Mouse (Mus musculus) embryonic facial prominence, embryonic 14.5 days (tissue): ENCODE measurements around the gene Ppp1r2. TPM values are rescaled to one million over a fixed set of nuclear protein-coding genes. Genes with fewer than 3 reads are reported as not detected.
A peak's percentile ranks its signal among the peaks of the same experiment; 100 is the strongest.

Experiments
- ATAC-seq: fragments of 200-750 bp; cut with Nextera tagmentation; 2 replicates; pipeline ENCODE4 v1.8.0; 2017; ENCODE audit warnings: low read depth, moderate number of reproducible peaks, moderate TSS enrichment
- DNase-seq: peaks from one replicate; pipeline ENCODE4 v3.0.0-alpha.2; 2015; ENCODE audit warnings: low spot score
- H3K27ac ChIP-seq: fragments of 300-500 bp; sonication (generic); replicated peaks from 2 replicates; pipeline ENCODE4 v1.5.1; 2014; ENCODE audit warnings: low read depth, mild to moderate bottlenecking, low read length, moderate library complexity
- H3K27me3 ChIP-seq: fragments of 300-500 bp; sonication (generic); replicated peaks from 2 replicates; pipeline ENCODE4 v1.6.1; 2014; ENCODE audit warnings: low read length; ENCODE audit not compliant: control insufficient read depth, insufficient read depth
- H3K36me3 ChIP-seq: fragments of 300-500 bp; sonication (generic); 2 replicates; pipeline ENCODE4 v1.6.1; 2014; ENCODE audit warnings: low read length, mixed read lengths; ENCODE audit not compliant: control insufficient read depth, insufficient read depth
- H3K4me1 ChIP-seq: fragments of 300-500 bp; sonication (generic); 2 replicates; pipeline ENCODE4 v1.6.1; 2014; ENCODE audit warnings: antibody characterized with exemption, low read length; ENCODE audit not compliant: control insufficient read depth, insufficient read depth
- H3K4me2 ChIP-seq: fragments of 300-500 bp; sonication (generic); 2 replicates; pipeline ENCODE4 v1.6.1; 2014; ENCODE audit warnings: low read depth, mild to moderate bottlenecking, low read length, moderate library complexity, mixed read lengths
- H3K4me3 ChIP-seq: fragments of 300-500 bp; sonication (generic); 2 replicates; pipeline ENCODE4 v1.5.1; 2014; ENCODE audit warnings: low read depth, mild to moderate bottlenecking, low read length
- H3K9ac ChIP-seq: fragments of 300-500 bp; sonication (generic); 2 replicates; pipeline ENCODE4 v1.6.1; 2014; ENCODE audit warnings: low read depth, mild to moderate bottlenecking, low read length, moderate library complexity, mixed read lengths
- H3K9me3 ChIP-seq: fragments of 300-500 bp; sonication (generic); 2 replicates; pipeline ENCODE4 v1.6.1; 2016; ENCODE audit warnings: low read length; ENCODE audit not compliant: control insufficient read depth
- WGBS: fragments of 180-500 bp; shearing (Covaris S2); extraction: QIAGEN DNeasy Blood & Tissue Kit; methylation state at CpG from one replicate; pipeline ENCODE4 v1.1.7; 2014; 5-methylcytosine and 5-hydroxymethylcytosine counted together
- polyA plus RNA-seq: library from polyadenylated mRNA; unstranded; fragments of >200 nt; fragmentation: Nextera tagmentation; extraction: Ambion mirVana; gene quantifications from 2 replicates; pipeline ENCODE4 v1.2.1, GENCODE M21; 2014

The Ppp1r2 gene
- polyA plus RNA-seq, 1 experiment from 2014 or later = 106 TPM

GRCm38 (mm10) chr16:31249401-31249800 is 25.7 kb downstream of the Ppp1r2 start:
- no peak overlapping the region for H3K27ac ChIP-seq
- H3K4me2 ChIP-seq = no peak overlapping the region
- 86% methylated on average over 3 of the region's 3 CpGs for WGBS
- H3K27me3 ChIP-seq = no peaks in the 10 kb centered on the region
- DNase-seq (no peak), ATAC-seq (no peak)
- H3K4me1 ChIP-seq = no peaks in the 10 kb centered on the region
- peaks cover 17% of the 10 kb centered on the region for H3K36me3 ChIP-seq
- no peaks in the 10 kb centered on the region for H3K9me3 ChIP-seq
- no peak overlapping the region for H3K4me3 ChIP-seq
- no peak overlapping the region for H3K9ac ChIP-seq

- Histone ChIP-seq H3K27ac (no peak overlapping the region), H3K36me3 (peaks cover 17% of the 10 kb centered on the region), H3K4me3 (no peak overlapping the region), H3K9me3 (no peaks in the 10 kb centered on the region), H3K27me3 (no peaks in the 10 kb centered on the region), H3K4me2 (no peak overlapping the region), H3K9ac (no peak overlapping the region), H3K4me1 (no peaks in the 10 kb centered on the region)
- no peak for DNase-seq
- WGBS = 90% methylated on average over 13 of the region's 13 CpGs
- ATAC-seq = no peak
These were observed 26.4 kb downstream of the Ppp1r2 start for GRCm38 (mm10) chr16:31248717-31249116.

GRCm38 (mm10) chr16:31247442-31247841 is 27.6 kb downstream of the Ppp1r2 start:
- H3K27me3 ChIP-seq = no peaks in the 10 kb centered on the region
- 84% methylated on average over 7 of the region's 7 CpGs for WGBS
- H3K27ac ChIP-seq = no peak overlapping the region
- H3K9ac ChIP-seq = no peak overlapping the region
- DNase-seq = no peak
- no peaks in the 10 kb centered on the region for H3K9me3 ChIP-seq
- H3K4me2 ChIP-seq = no peak overlapping the region
- peaks cover 11% of the 10 kb centered on the region for H3K36me3 ChIP-seq
- H3K4me3 ChIP-seq = no peak overlapping the region
- no peak for ATAC-seq
- no peaks in the 10 kb centered on the region for H3K4me1 ChIP-seq

GRCm38 (mm10) chr16:31244053-31244452 is 31.0 kb downstream of the Ppp1r2 start:
- H3K36me3 ChIP-seq = no peaks in the 10 kb centered on the region
- H3K4me1 ChIP-seq = no peaks in the 10 kb centered on the region
- 77% methylated on average over 3 of the region's 3 CpGs for WGBS
- DNase-seq (no peak), ATAC-seq (no peak)
- H3K27ac ChIP-seq = no peak overlapping the region
- no peaks in the 10 kb centered on the region for H3K9me3 ChIP-seq
- H3K4me3 ChIP-seq = no peak overlapping the region
- no peak overlapping the region for H3K9ac ChIP-seq
- H3K4me2 ChIP-seq = no peak overlapping the region
- no peaks in the 10 kb centered on the region for H3K27me3 ChIP-seq

GRCm38 (mm10) chr16:31241433-31241832 is 33.6 kb downstream of the Ppp1r2 start:
- no peaks in the 10 kb centered on the region for H3K9me3 ChIP-seq
- H3K9ac ChIP-seq = no peak overlapping the region
- ATAC-seq (no peak), DNase-seq (no peak)
- no peaks in the 10 kb centered on the region for H3K36me3 ChIP-seq
- H3K4me2 ChIP-seq = no peak overlapping the region
- no peaks in the 10 kb centered on the region for H3K27me3 ChIP-seq
- no peaks in the 10 kb centered on the region for H3K4me1 ChIP-seq
- WGBS = 80% methylated on average over 9 of the region's 9 CpGs
- H3K27ac ChIP-seq = no peak overlapping the region
- H3K4me3 ChIP-seq = no peak overlapping the region

- no peaks in the 10 kb centered on the region for H3K27me3 ChIP-seq
- H3K27ac ChIP-seq = no peak overlapping the region
- peaks cover 5% of the 10 kb centered on the region; the same call in 1 of the 2 replicates for H3K4me1 ChIP-seq
- no peaks in the 10 kb centered on the region for H3K36me3 ChIP-seq
- no peak overlapping the region for H3K4me2 ChIP-seq
- H3K9me3 ChIP-seq = no peaks in the 10 kb centered on the region
- ATAC-seq = no peak
- WGBS = 91% methylated on average over 8 of the region's 8 CpGs
- no peak overlapping the region for H3K9ac ChIP-seq
- no peak overlapping the region for H3K4me3 ChIP-seq
- no peak for DNase-seq
These were observed 34.5 kb downstream of the Ppp1r2 start for GRCm38 (mm10) chr16:31240569-31240968.

DNA sequence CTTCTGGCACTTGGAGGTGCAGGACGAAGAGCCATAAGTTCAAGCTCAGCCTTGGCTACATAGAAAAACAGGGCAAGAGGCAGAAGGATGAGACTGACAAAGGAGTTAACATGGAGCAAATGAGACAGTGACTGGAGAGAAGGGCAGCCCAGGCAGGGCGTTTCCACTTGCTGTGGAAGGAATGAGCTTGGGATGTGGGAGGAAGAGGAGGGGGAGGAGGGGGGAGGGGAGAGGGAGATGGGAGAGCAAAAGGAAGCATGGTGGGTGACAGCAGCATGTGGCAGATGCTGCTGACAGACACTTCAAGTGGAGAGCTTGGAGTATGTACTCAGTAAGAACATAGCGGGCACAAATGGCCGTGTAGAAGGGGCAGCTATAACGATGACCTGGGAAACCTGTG is 36.8 kb downstream of the Ppp1r2 start:
- no peak overlapping the region for H3K27ac ChIP-seq
- peaks cover 19% of the 10 kb centered on the region; the same call in 1 of the 2 replicates for H3K4me1 ChIP-seq
- WGBS = 67% methylated on average over 5 of the region's 5 CpGs
- H3K27me3 ChIP-seq = no peaks in the 10 kb centered on the region
- no peaks in the 10 kb centered on the region for H3K36me3 ChIP-seq
- ATAC-seq (no peak), DNase-seq (no peak)
- H3K4me2 ChIP-seq = no peak overlapping the region
- no peaks in the 10 kb centered on the region for H3K9me3 ChIP-seq
- no peak overlapping the region for H3K4me3 ChIP-seq
- H3K9ac ChIP-seq = no peak overlapping the region

DNA sequence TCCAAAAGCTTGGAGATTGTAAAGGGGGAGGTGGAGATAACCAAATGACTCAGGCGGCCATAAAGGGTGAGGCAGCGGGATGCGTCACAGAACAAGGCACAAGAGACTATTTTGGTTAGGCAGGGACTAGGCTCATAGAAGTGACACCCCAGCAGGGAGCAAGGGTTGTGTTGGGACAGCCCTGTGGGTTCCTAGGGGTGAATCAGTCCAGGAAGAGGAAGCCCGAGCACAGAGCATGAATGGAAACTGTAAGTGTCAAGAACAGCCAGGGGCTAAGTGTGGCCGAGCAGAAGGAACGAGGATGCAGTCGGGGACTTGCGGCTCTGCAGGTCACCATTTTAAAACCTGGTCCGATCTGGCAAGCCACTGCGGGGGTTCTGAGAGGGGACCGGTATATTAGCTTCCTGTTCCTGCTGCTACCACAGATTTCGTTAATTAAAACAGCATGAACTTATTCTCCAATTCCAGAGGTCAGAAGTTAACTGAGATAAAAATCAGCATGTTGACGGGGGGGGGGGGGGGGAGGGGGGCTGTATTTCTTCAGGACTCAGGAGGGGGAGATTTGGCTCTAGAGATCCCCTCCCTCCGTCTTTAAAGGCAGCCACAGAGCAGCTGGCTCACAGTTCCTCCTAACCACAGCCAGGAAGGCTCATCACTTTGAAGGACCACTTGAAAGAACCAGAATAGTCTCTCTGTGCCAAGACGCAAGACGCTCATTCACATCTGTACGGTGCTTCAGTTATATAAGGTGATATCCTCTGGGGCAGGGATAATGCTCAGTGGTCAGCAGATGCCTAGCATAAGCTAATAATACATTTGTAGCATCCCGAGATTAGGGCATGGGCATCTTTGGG is 39.4 kb downstream of the Ppp1r2 start:
- WGBS = 21% methylated on average over 17 of the region's 18 CpGs
- ATAC-seq (0 out of 2 replicates have a peak, but pooled peaks have one; percentile 47), DNase-seq (no peak)
- H3K4me1 ChIP-seq = peaks cover 19% of the 10 kb centered on the region; the same call in 1 of the 2 replicates
- peak overlapping the region; percentile 33 for H3K4me2 ChIP-seq
- no peaks in the 10 kb centered on the region for H3K36me3 ChIP-seq
- H3K4me3 ChIP-seq = no peak overlapping the region
- H3K9ac ChIP-seq = no peak overlapping the region
- no peaks in the 10 kb centered on the region for H3K9me3 ChIP-seq
- no peak overlapping the region for H3K27ac ChIP-seq
- no peaks in the 10 kb centered on the region for H3K27me3 ChIP-seq
